Mouse (Mus musculus) forebrain, embryonic 15.5 days (tissue): ENCODE data around the gene Gm45213. TPM values are rescaled to one million over a fixed set of nuclear protein-coding genes. Genes with fewer than 3 reads are reported as not detected.
A peak's percentile ranks its signal among the peaks of the same experiment; 100 is the strongest.

ENCODE experiments used
- ATAC-seq: fragments of 200-750 bp; cut with Nextera tagmentation; replicated peaks from 2 replicates; pipeline ENCODE4 v1.8.0; 2017; ENCODE audit warnings: mild to moderate bottlenecking, moderate TSS enrichment, moderate library complexity
- H3K27ac ChIP-seq: fragments of 300-500 bp; sonication (generic); replicated peaks from 2 replicates; pipeline ENCODE4 v1.5.1; 2015; ENCODE audit warnings: mild to moderate bottlenecking, inconsistent platforms
- H3K27me3 ChIP-seq: fragments of 300-500 bp; sonication (generic); 2 replicates; pipeline ENCODE4 v1.6.1; 2015; ENCODE audit warnings: inconsistent platforms
- H3K36me3 ChIP-seq: fragments of 300-500 bp; sonication (generic); 2 replicates; pipeline ENCODE4 v1.6.1; 2015; ENCODE audit warnings: mild to moderate bottlenecking, inconsistent platforms
- H3K4me1 ChIP-seq: fragments of 300-500 bp; sonication (generic); 2 replicates; pipeline ENCODE4 v1.6.1; 2015; ENCODE audit warnings: inconsistent platforms
- H3K4me2 ChIP-seq: fragments of 300-500 bp; sonication (generic); replicated peaks from 2 replicates; pipeline ENCODE4 v1.6.1; 2015; ENCODE audit warnings: mild to moderate bottlenecking, inconsistent platforms
- H3K4me3 ChIP-seq: fragments of 300-500 bp; sonication (generic); 2 replicates; pipeline ENCODE4 v1.5.1; 2015; ENCODE audit warnings: mild to moderate bottlenecking, inconsistent platforms
- H3K9ac ChIP-seq: fragments of 300-500 bp; sonication (generic); replicated peaks from 2 replicates; pipeline ENCODE4 v1.6.1; 2015; ENCODE audit warnings: mild to moderate bottlenecking, inconsistent platforms
- H3K9me3 ChIP-seq: fragments of 300-500 bp; sonication (generic); 2 replicates; pipeline ENCODE4 v1.6.1; 2016; ENCODE audit warnings: inconsistent platforms
- WGBS: fragments of 180-500 bp; shearing (Covaris S2); methylation state at CpG from one replicate; pipeline ENCODE4 v1.1.7; 2015; ENCODE audit warnings: mixed read lengths; 5-methylcytosine and 5-hydroxymethylcytosine counted together
- polyA plus RNA-seq: library from polyadenylated mRNA; unstranded; fragments of >200 nt; fragmentation: Nextera tagmentation; extraction: Ambion mirVana; gene quantifications from 2 replicates; pipeline ENCODE4 v1.2.1, GENCODE M21; 2015

Gm45213 gene
- polyA plus RNA-seq, 1 experiment from 2014 or later, result not detected

- H3K4me2 ChIP-seq, result peak overlapping the region; percentile 72
- H3K27ac ChIP-seq, result peak overlapping the region; percentile 97
- no peaks in the 10 kb centered on the region for H3K36me3 ChIP-seq
- peak overlapping the region; percentile 91 for H3K9ac ChIP-seq
- H3K9me3 ChIP-seq, result no peaks in the 10 kb centered on the region
- H3K4me3 ChIP-seq, result peak overlapping the region; percentile 94
- under 1% methylated on average over 10 of the region's 10 CpGs for WGBS
- no peaks in the 10 kb centered on the region for H3K27me3 ChIP-seq
- H3K4me1 ChIP-seq, result peaks cover 45% of the 10 kb centered on the region
- ATAC-seq, result no peak
Measured at GRCm38 (mm10) chr7:66110636-66111112, 67.3 kb downstream of the Gm45213 start.

- peak overlapping the region; percentile 94 for H3K4me3 ChIP-seq
- H3K4me1 ChIP-seq, result peaks cover 50% of the 10 kb centered on the region
- 54% methylated on average over 10 of the region's 10 CpGs for WGBS
- no peaks in the 10 kb centered on the region for H3K36me3 ChIP-seq
- no peak overlapping the region for H3K27ac ChIP-seq
- peak overlapping the region; percentile 91 for H3K9ac ChIP-seq
- peak overlapping the region; percentile 72 for H3K4me2 ChIP-seq
- no peak for ATAC-seq
- H3K9me3 ChIP-seq, result no peaks in the 10 kb centered on the region
- no peaks in the 10 kb centered on the region for H3K27me3 ChIP-seq
Measured at GRCm38 (mm10) chr7:66111211-66111610, 67.8 kb downstream of the Gm45213 start.

Other genes with a start within 250 kb of the Gm45213 start
- 0.71 and 1.0 TPM in 2 replicates for gene Pcsk6, start 181.9 kb upstream of the Gm45213 start, polyA plus RNA-seq
- gene Snrpa1, start 15.4 kb downstream of the Gm45213 start, polyA plus RNA-seq, result 147 and 156 TPM in 2 replicates
- gene Selenos, start 36.0 kb downstream of the Gm45213 start, polyA plus RNA-seq, result 77.9 and 81.0 TPM in 2 replicates
- 13.3 and 13.8 TPM in 2 replicates for gene Chsy1, start 65.9 kb downstream of the Gm45213 start, polyA plus RNA-seq